Mouse (Mus musculus) limb, embryonic 14.5 days (tissue): ENCODE measurements around the gene Ddx5. TPM values are rescaled to one million over a fixed set of nuclear protein-coding genes. Genes with fewer than 3 reads are reported as not detected.
"Not testable (repeated sequence)": the region's sequence is repeated elsewhere in the genome, so short reads cannot be mapped to it uniquely, and the experiment has no call there.

Experiments used
- ATAC-seq: fragments of 200-750 bp; cut with Nextera tagmentation; 2 replicates; pipeline ENCODE4 v1.8.0; 2017; ENCODE audit warnings: low read depth, moderate number of reproducible peaks, moderate TSS enrichment; ENCODE audit not compliant: low FRiP score
- DNase-seq: peaks from one replicate; pipeline ENCODE4 v3.0.0-alpha.2; 2015; ENCODE audit warnings: low spot score
- H3K27ac ChIP-seq: fragments of 300-500 bp; sonication (generic); replicated peaks from 2 replicates; pipeline ENCODE4 v1.5.1; 2014; ENCODE audit warnings: low read depth, mild to moderate bottlenecking, low read length, moderate library complexity, mixed read lengths
- H3K27me3 ChIP-seq: fragments of 300-500 bp; sonication (generic); 2 replicates; pipeline ENCODE4 v1.6.1; 2014; ENCODE audit warnings: low read length, mixed read lengths; ENCODE audit not compliant: control insufficient read depth, insufficient read depth
- H3K36me3 ChIP-seq: fragments of 300-500 bp; sonication (generic); 2 replicates; pipeline ENCODE4 v1.6.1; 2014; ENCODE audit warnings: mild to moderate bottlenecking, low read length, moderate library complexity, mixed read lengths; ENCODE audit not compliant: control insufficient read depth, insufficient read depth
- H3K4me1 ChIP-seq: fragments of 300-500 bp; sonication (generic); 2 replicates; pipeline ENCODE4 v1.6.1; 2014; ENCODE audit warnings: antibody characterized with exemption, low read length, mixed read lengths; ENCODE audit not compliant: control insufficient read depth, insufficient read depth
- H3K4me2 ChIP-seq: fragments of 300-500 bp; sonication (generic); replicated peaks from 2 replicates; pipeline ENCODE4 v1.6.1; 2014; ENCODE audit warnings: low read depth, mild to moderate bottlenecking, low read length, moderate library complexity; ENCODE audit not compliant: severe bottlenecking
- H3K4me3 ChIP-seq: fragments of 300-500 bp; sonication (generic); replicated peaks from 2 replicates; pipeline ENCODE4 v1.5.1; 2014; ENCODE audit warnings: low read length
- H3K9ac ChIP-seq: fragments of 300-500 bp; sonication (generic); 2 replicates; pipeline ENCODE4 v1.6.1; 2014; ENCODE audit warnings: mild to moderate bottlenecking, low read depth, low read length, moderate library complexity; ENCODE audit not compliant: severe bottlenecking
- H3K9me3 ChIP-seq: fragments of 300-500 bp; sonication (generic); 2 replicates; pipeline ENCODE4 v1.6.1; 2016; ENCODE audit warnings: low read length; ENCODE audit not compliant: control insufficient read depth
- POLR2A ChIP-seq: fragments of 200-500 bp; IDR thresholded peaks from 2 replicates; pipeline ENCODE4 v1.8.0; 2012; ENCODE audit warnings: inconsistent platforms, mild to moderate bottlenecking, moderate library complexity, borderline replicate concordance; ENCODE audit not compliant: insufficient read depth, insufficient read length; ENCODE audit errors: extremely low read depth
- WGBS: fragments of 180-500 bp; shearing (Covaris S2); extraction: QIAGEN DNeasy Blood & Tissue Kit; methylation state at CpG from one replicate; pipeline ENCODE4 v1.1.7; 2014; 5-methylcytosine and 5-hydroxymethylcytosine counted together
- polyA plus RNA-seq, 2 experiments: library from polyadenylated mRNA; depleted of rRNA in 1 of 2; stranded (reverse) in 1 of 2; unstranded in 1 of 2; fragments of >200 nt; fragmentation: Nextera tagmentation in 1 of 2; extraction: Ambion mirVana in 1 of 2; gene quantifications; 2 replicates each; pipeline versions ENCODE4 v1.2.1 to v1.2.3; 2012 to 2014

Ddx5 gene
- polyA plus RNA-seq, 2 experiments, result 351 to 503 TPM

- Histone ChIP-seq H3K36me3 (peaks cover 84% of the 10 kb centered on the region), H3K4me1 (no peaks in the 10 kb centered on the region), H3K9me3 (no peaks in the 10 kb centered on the region), H3K27me3 (no peaks in the 10 kb centered on the region), H3K4me3 (no peak overlapping the region), H3K4me2 (no peak overlapping the region), H3K27ac (no peak overlapping the region), H3K9ac (no peak overlapping the region)
- DNase-seq (no peak), ATAC-seq (no peak)
- TF ChIP-seq POLR2A, result no peak
- WGBS, result 89% methylated on average over 7 of the region's 7 CpGs
Measured at GRCm38 (mm10) chr11:106812410-106813136, 23.6 kb upstream of the Ddx5 start.

GRCm38 (mm10) chr11:106807442-106807841 is 18.5 kb upstream of the Ddx5 start:
- H3K9me3 ChIP-seq, H3K4me2 ChIP-seq, H3K9ac ChIP-seq, ATAC-seq, H3K4me1 ChIP-seq, H3K27ac ChIP-seq, DNase-seq, H3K4me3 ChIP-seq, H3K27me3 ChIP-seq: not testable (repeated sequence)
- 69% methylated on average over 1 of the region's 1 CpGs for WGBS
- peaks cover 68% of the 10 kb centered on the region for H3K36me3 ChIP-seq

- DNase-seq, result no peak
- Histone ChIP-seq H3K4me2 (no peak overlapping the region), H3K4me3 (no peak overlapping the region), H3K27me3 (no peaks in the 10 kb centered on the region), H3K9ac (no peak overlapping the region), H3K4me1 (no peaks in the 10 kb centered on the region), H3K36me3 (peaks cover 82% of the 10 kb centered on the region), H3K27ac (no peak overlapping the region), H3K9me3 (no peaks in the 10 kb centered on the region)
- ATAC-seq, result no peak
- 91% methylated on average over 10 of the region's 10 CpGs for WGBS
- TF ChIP-seq POLR2A, result no peak
Measured at GRCm38 (mm10) chr11:106802069-106802627, 13.2 kb upstream of the Ddx5 start.

- Histone ChIP-seq H3K4me3 (no peak overlapping the region), H3K9ac (peak overlapping the region; percentile 25; the same call in 1 of the 2 replicates), H3K36me3 (peaks cover 57% of the 10 kb centered on the region), H3K27ac (0 out of 2 replicates have a peak overlapping the region, but pooled peaks have one; percentile 13), H3K4me2 (no peak overlapping the region), H3K27me3 (no peaks in the 10 kb centered on the region), H3K9me3 (no peaks in the 10 kb centered on the region), H3K4me1 (0 out of 2 replicates have a peak, but pooled peaks cover 5% of the 10 kb centered on the region)
- 20% methylated on average over 9 of the region's 9 CpGs for WGBS
- no peak for TF ChIP-seq POLR2A
- peak; percentile 73 for DNase-seq
- ATAC-seq, result peak; percentile 66
Measured at GRCm38 (mm10) chr11:106795679-106796078, 6.7 kb upstream of the Ddx5 start.

- H3K27ac ChIP-seq, result no peak overlapping the region
- 75% methylated on average over 4 of the region's 4 CpGs for WGBS
- no peak overlapping the region for H3K4me3 ChIP-seq
- no peaks in the 10 kb centered on the region for H3K27me3 ChIP-seq
- DNase-seq (no peak), ATAC-seq (no peak)
- TF ChIP-seq POLR2A, result no peak
- H3K4me2 ChIP-seq, result no peak overlapping the region
- peaks cover 5% of the 10 kb centered on the region; the same call in 1 of the 2 replicates for H3K4me1 ChIP-seq
- H3K36me3 ChIP-seq, result peaks cover 42% of the 10 kb centered on the region
- no peak overlapping the region for H3K9ac ChIP-seq
- H3K9me3 ChIP-seq, result no peaks in the 10 kb centered on the region
Measured at GRCm38 (mm10) chr11:106793846-106794245, 4.9 kb upstream of the Ddx5 start.
